Mouse (Mus musculus): Measurements from ENCODE around the gene Bicc1. TPM values are rescaled to one million over a fixed set of nuclear protein-coding genes. Genes with fewer than 3 reads are reported as not detected.

Gene Bicc1
- polyA plus RNA-seq, 1 experiment from 2014 or later = 7.0 TPM

- Histone ChIP-seq H3K9me3 (ENCODE audit: control insufficient read depth, low read length) (no peaks in the 10 kb centered on the region), H3K4me3 (ENCODE audit: low read depth, low read length) (no peak overlapping the region), H3K27ac (ENCODE audit: low read depth, low read length) (no peak overlapping the region), H3K9ac (ENCODE audit: low read length) (no peak overlapping the region), H3K27me3 (ENCODE audit: control insufficient read depth, insufficient read depth, low read length) (no peaks in the 10 kb centered on the region), H3K4me2 (ENCODE audit: low read depth, low read length, severe bottlenecking) (no peak overlapping the region), H3K36me3 (ENCODE audit: control insufficient read depth, insufficient read depth, low read length) (no peaks in the 10 kb centered on the region), H3K4me1 (replicated peaks; ENCODE audit: control insufficient read depth, insufficient read depth, low read length) (no peaks in the 10 kb centered on the region)
- no peak for ATAC-seq (replicated peaks; ENCODE audit: low FRiP score)
- no peak for DNase-seq (ENCODE audit: low spot score)
- WGBS = 81% methylated on average over 8 of the region's 8 CpGs
Observed at GRCm38 (mm10) chr10:71122480-71122879, 37.0 kb downstream of the Bicc1 start.

- ATAC-seq (replicated peaks; ENCODE audit: low FRiP score) (no peak), DNase-seq (ENCODE audit: low spot score) (no peak)
- Histone ChIP-seq H3K9ac (ENCODE audit: low read length) (no peak overlapping the region), H3K27me3 (ENCODE audit: control insufficient read depth, insufficient read depth, low read length) (no peaks in the 10 kb centered on the region), H3K9me3 (ENCODE audit: control insufficient read depth, low read length) (no peaks in the 10 kb centered on the region), H3K4me2 (ENCODE audit: low read depth, low read length, severe bottlenecking) (no peak overlapping the region), H3K36me3 (ENCODE audit: control insufficient read depth, insufficient read depth, low read length) (no peaks in the 10 kb centered on the region), H3K4me1 (replicated peaks; ENCODE audit: control insufficient read depth, insufficient read depth, low read length) (no peaks in the 10 kb centered on the region), H3K4me3 (ENCODE audit: low read depth, low read length) (no peak overlapping the region), H3K27ac (ENCODE audit: low read depth, low read length) (no peak overlapping the region)
- WGBS = 92% methylated on average over 3 of the region's 3 CpGs
Observed at GRCm38 (mm10) chr10:71120769-71121165, 38.7 kb downstream of the Bicc1 start.

DNA sequence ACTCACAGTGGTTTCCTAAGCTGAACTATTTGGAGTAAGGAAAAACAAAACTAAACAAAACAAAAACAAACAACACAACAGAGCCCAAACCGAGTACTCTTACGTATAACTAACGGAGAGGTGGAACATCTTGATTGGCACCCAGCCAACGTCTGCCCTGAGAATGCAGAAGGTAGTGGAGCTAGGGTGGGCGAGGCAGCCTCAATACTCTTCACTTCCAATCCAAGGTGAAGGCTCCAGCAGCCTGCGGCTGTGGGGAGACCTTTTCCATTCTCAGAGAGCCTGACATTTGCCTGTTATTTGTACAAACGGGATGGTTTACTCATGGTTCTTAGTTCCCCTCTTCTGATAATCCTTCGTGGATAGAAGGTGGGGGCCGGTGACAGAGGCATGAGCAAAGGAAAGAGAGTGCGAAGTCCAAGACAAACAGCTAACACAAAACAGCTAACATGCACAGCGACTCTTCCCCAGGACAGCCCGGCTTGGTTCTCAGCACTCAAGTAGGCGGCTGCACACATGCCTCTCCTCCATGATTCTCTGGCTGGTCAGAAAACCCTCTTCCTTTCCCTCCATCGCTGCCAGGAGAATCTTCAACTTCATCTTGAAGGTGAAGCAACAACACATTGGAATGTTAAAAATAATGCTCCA is 39.3 kb downstream of the Bicc1 start:
- H3K27ac ChIP-seq (ENCODE audit: low read depth, low read length) = no peak overlapping the region
- H3K4me2 ChIP-seq (ENCODE audit: low read depth, low read length, severe bottlenecking) = no peak overlapping the region
- ATAC-seq (replicated peaks; ENCODE audit: low FRiP score) = no peak
- H3K36me3 ChIP-seq (ENCODE audit: control insufficient read depth, insufficient read depth, low read length) = no peaks in the 10 kb centered on the region
- H3K9me3 ChIP-seq (ENCODE audit: control insufficient read depth, low read length) = no peaks in the 10 kb centered on the region
- H3K9ac ChIP-seq (ENCODE audit: low read length) = no peak overlapping the region
- no peaks in the 10 kb centered on the region for H3K27me3 ChIP-seq (ENCODE audit: control insufficient read depth, insufficient read depth, low read length)
- H3K4me3 ChIP-seq (ENCODE audit: low read depth, low read length) = no peak overlapping the region
- no peak for DNase-seq (ENCODE audit: low spot score)
- H3K4me1 ChIP-seq (replicated peaks; ENCODE audit: control insufficient read depth, insufficient read depth, low read length) = no peaks in the 10 kb centered on the region
- WGBS = 86% methylated on average over 14 of the region's 14 CpGs

GRCm38 (mm10) chr10:71119120-71119847 is 40.2 kb downstream of the Bicc1 start:
- H3K36me3 ChIP-seq (ENCODE audit: control insufficient read depth, insufficient read depth, low read length) = no peaks in the 10 kb centered on the region
- H3K27me3 ChIP-seq (ENCODE audit: control insufficient read depth, insufficient read depth, low read length) = no peaks in the 10 kb centered on the region
- H3K4me1 ChIP-seq (replicated peaks; ENCODE audit: control insufficient read depth, insufficient read depth, low read length) = no peaks in the 10 kb centered on the region
- no peak overlapping the region for H3K27ac ChIP-seq (ENCODE audit: low read depth, low read length)
- H3K4me3 ChIP-seq (ENCODE audit: low read depth, low read length) = no peak overlapping the region
- no peaks in the 10 kb centered on the region for H3K9me3 ChIP-seq (ENCODE audit: control insufficient read depth, low read length)
- DNase-seq (ENCODE audit: low spot score) = no peak
- ATAC-seq (replicated peaks; ENCODE audit: low FRiP score) = no peak
- H3K4me2 ChIP-seq (ENCODE audit: low read depth, low read length, severe bottlenecking) = no peak overlapping the region
- H3K9ac ChIP-seq (ENCODE audit: low read length) = no peak overlapping the region
- 82% methylated on average over 15 of the region's 15 CpGs for whole genome bisulfite sequencing

- Histone ChIP-seq H3K4me3 (ENCODE audit: low read depth, low read length) (no peak overlapping the region), H3K27me3 (ENCODE audit: control insufficient read depth, insufficient read depth, low read length) (no peaks in the 10 kb centered on the region), H3K4me2 (ENCODE audit: low read depth, low read length, severe bottlenecking) (no peak overlapping the region), H3K36me3 (ENCODE audit: control insufficient read depth, insufficient read depth, low read length) (no peaks in the 10 kb centered on the region), H3K9ac (ENCODE audit: low read length) (no peak overlapping the region), H3K4me1 (replicated peaks; ENCODE audit: control insufficient read depth, insufficient read depth, low read length) (no peaks in the 10 kb centered on the region), H3K27ac (ENCODE audit: low read depth, low read length) (no peak overlapping the region), H3K9me3 (ENCODE audit: control insufficient read depth, low read length) (no peaks in the 10 kb centered on the region)
- ATAC-seq (replicated peaks; ENCODE audit: low FRiP score) (no peak), DNase-seq (ENCODE audit: low spot score) (no peak)
- WGBS = 86% methylated on average over 7 of the region's 7 CpGs
Observed at GRCm38 (mm10) chr10:71117766-71118165, 41.7 kb downstream of the Bicc1 start.

- Histone ChIP-seq H3K4me1 (replicated peaks; ENCODE audit: control insufficient read depth, insufficient read depth, low read length) (no peaks in the 10 kb centered on the region), H3K4me3 (ENCODE audit: low read depth, low read length) (no peak overlapping the region), H3K27ac (ENCODE audit: low read depth, low read length) (no peak overlapping the region), H3K27me3 (ENCODE audit: control insufficient read depth, insufficient read depth, low read length) (no peaks in the 10 kb centered on the region), H3K9me3 (ENCODE audit: control insufficient read depth, low read length) (no peaks in the 10 kb centered on the region; the same call in 1 of the 2 replicates), H3K9ac (ENCODE audit: low read length) (no peak overlapping the region), H3K36me3 (ENCODE audit: control insufficient read depth, insufficient read depth, low read length) (no peaks in the 10 kb centered on the region), H3K4me2 (ENCODE audit: low read depth, low read length, severe bottlenecking) (no peak overlapping the region)
- 88% methylated on average over 10 of the region's 10 CpGs for WGBS
- ATAC-seq (replicated peaks; ENCODE audit: low FRiP score) (no peak), DNase-seq (ENCODE audit: low spot score) (no peak)
Observed at GRCm38 (mm10) chr10:71114260-71114920, 45.1 kb downstream of the Bicc1 start.

DNA sequence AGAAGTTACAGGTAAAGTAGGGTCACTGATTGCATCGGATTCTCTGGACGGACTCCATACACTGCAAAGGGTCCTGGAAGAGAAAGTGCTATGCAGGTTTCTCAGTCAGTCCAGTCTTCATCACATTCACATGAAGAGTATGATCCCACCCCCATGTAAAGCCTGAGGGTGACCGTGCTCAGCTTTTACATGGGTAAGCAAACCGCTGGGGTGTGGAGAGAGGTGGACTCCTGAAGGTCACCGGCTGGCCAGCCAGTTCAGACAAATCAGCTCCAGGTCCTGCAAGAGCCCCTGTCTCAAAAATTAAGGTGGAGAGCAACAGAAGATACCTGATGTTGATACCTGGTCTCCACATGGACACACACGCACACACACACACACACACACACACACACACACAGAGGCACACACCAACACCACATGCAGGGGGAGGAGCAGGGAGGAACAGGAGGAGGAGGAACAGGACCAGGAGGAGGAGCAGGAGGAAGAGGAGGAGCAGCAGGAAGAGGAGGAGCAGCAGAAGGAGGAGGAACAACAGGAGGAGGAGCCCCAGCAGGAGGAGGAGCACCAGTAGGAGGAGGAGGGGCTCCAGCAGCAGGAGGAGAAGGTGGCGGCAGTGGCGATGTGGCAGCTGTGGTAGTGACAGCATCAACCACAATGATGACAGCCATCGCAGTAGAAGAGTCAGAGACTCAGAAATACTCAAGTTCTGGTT is 52.9 kb downstream of the Bicc1 start:
- DNase-seq (ENCODE audit: low spot score) (no peak), ATAC-seq (replicated peaks; ENCODE audit: low FRiP score) (no peak)
- Histone ChIP-seq H3K4me2 (ENCODE audit: low read depth, low read length, severe bottlenecking) (no peak overlapping the region), H3K36me3 (ENCODE audit: control insufficient read depth, insufficient read depth, low read length) (no peaks in the 10 kb centered on the region), H3K4me3 (ENCODE audit: low read depth, low read length) (no peak overlapping the region), H3K4me1 (replicated peaks; ENCODE audit: control insufficient read depth, insufficient read depth, low read length) (no peaks in the 10 kb centered on the region), H3K9me3 (ENCODE audit: control insufficient read depth, low read length) (no peaks in the 10 kb centered on the region; the same call in 1 of the 2 replicates), H3K27ac (ENCODE audit: low read depth, low read length) (no peak overlapping the region), H3K9ac (ENCODE audit: low read length) (no peak overlapping the region), H3K27me3 (ENCODE audit: control insufficient read depth, insufficient read depth, low read length) (no peaks in the 10 kb centered on the region)
- 94% methylated on average over 9 of the region's 9 CpGs for WGBS

- Histone ChIP-seq H3K27ac (ENCODE audit: low read depth, low read length) (no peak overlapping the region), H3K36me3 (ENCODE audit: control insufficient read depth, insufficient read depth, low read length) (no peaks in the 10 kb centered on the region), H3K27me3 (ENCODE audit: control insufficient read depth, insufficient read depth, low read length) (no peaks in the 10 kb centered on the region), H3K4me3 (ENCODE audit: low read depth, low read length) (no peak overlapping the region), H3K9me3 (ENCODE audit: control insufficient read depth, low read length) (no peaks in the 10 kb centered on the region), H3K4me1 (replicated peaks; ENCODE audit: control insufficient read depth, insufficient read depth, low read length) (no peaks in the 10 kb centered on the region), H3K4me2 (ENCODE audit: low read depth, low read length, severe bottlenecking) (no peak overlapping the region), H3K9ac (ENCODE audit: low read length) (no peak overlapping the region)
- ATAC-seq (replicated peaks; ENCODE audit: low FRiP score) = no peak
- DNase-seq (ENCODE audit: low spot score) = no peak
- WGBS = 74% methylated on average over 6 of the region's 6 CpGs
Observed at GRCm38 (mm10) chr10:71104791-71105190, 54.7 kb downstream of the Bicc1 start.
